8 mouse cellular contexts compared by ENCODE assay signal in the genomic region with DNA sequence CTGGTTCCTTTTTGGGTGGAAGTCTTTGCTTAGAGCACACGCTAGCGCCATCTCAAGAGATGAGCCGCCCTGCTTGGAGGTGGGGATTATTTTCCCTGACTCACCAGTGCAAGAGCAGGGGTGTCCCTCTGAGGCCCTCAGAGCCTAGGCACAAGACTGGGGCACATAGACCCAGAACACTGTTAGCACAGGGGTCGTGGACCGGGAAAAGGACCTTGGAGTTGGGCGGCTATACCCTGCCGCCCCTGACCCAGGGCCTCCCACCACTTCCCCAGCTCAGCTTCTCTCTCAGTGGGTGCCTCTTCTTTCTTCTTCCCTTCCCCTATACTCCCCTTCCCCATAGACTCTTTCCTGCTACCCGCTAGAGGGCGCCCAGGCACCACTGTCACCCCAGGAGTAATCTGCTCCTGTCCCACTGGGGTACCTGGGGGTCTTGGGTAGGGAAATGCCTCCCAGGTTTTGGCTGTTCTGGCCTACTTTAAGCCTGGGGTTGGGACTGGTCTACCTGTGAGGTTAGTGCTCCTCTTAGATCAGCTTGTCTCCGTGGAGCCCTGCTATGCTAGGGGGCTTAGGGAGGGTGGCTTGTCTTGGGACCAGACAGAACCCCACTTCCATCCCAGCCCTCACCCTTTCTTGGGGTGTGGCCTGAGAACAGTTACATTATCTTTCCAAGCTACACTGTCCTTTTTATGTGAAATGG. TPM values are rescaled to one million over a fixed set of nuclear protein-coding genes. Genes with fewer than 3 reads are reported as not detected.
DNase-seq lines count a peak whose midpoint lies in the region; ATAC-seq and TF ChIP-seq lines count a peak whose summit lies in the region.

No protein-coding gene starts in this region.

- no peak overlapping the region for H3K4me2 ChIP-seq in intestine, postnatal 0 days (replicated peaks; ENCODE audit: low read depth)
- H3K4me2 ChIP-seq in midbrain, embryonic 11.5 days: peak overlapping the region; percentile 38

- peak; percentile 67 to 69 for DNase-seq in layer of hippocampus, adult 2 months (ENCODE audit: low spot score in 2 of 2)
- no peak for DNase-seq in layer of hippocampus, adult 11-12 months (ENCODE audit: low spot score)
- DNase-seq in NIH3T3 (ENCODE audit: low read depth): peak; percentile 14
- DNase-seq in embryonic facial prominence, embryonic 10.5 days (ENCODE audit: low spot score): peak; percentile 64
- peak; percentile 92 for DNase-seq in midbrain, embryonic 11.5 days (ENCODE audit: low spot score, missing footprints)
- DNase-seq in thymus, postnatal 4 days: peak; percentile 55
- DNase-seq in urinary bladder, postnatal 36 days (ENCODE audit: low spot score in 2 of 2): no peak

- ATAC-seq in intestine, postnatal 0 days: no peak
- ATAC-seq in midbrain, embryonic 11.5 days (ENCODE audit: low FRiP score): peak; percentile 72

- no peak overlapping the region for H3K9ac ChIP-seq in intestine, postnatal 0 days (ENCODE audit: low read depth, low read length)
- peak overlapping the region; percentile 17 for H3K9ac ChIP-seq in midbrain, embryonic 11.5 days (ENCODE audit: low read length)

- H3K36me3 ChIP-seq in embryonic facial prominence, embryonic 10.5 days (replicated peaks): no peaks in the 10 kb centered on the region
- H3K36me3 ChIP-seq in intestine, postnatal 0 days (ENCODE audit: control insufficient read depth, insufficient read depth): no peaks in the 10 kb centered on the region
- H3K36me3 ChIP-seq in midbrain, embryonic 11.5 days (ENCODE audit: control insufficient read depth, insufficient read depth, low read length): no peaks in the 10 kb centered on the region

- peak overlapping the region; percentile 20; the same call in 1 of the 2 replicates for H3K4me3 ChIP-seq in layer of hippocampus, adult 2 months
- H3K4me3 ChIP-seq in embryonic facial prominence, embryonic 10.5 days: peak overlapping the region; percentile 33; the same call in 1 of the 2 replicates
- H3K4me3 ChIP-seq in intestine, postnatal 0 days (ENCODE audit: low read depth, low read length): no peak overlapping the region
- H3K4me3 ChIP-seq in midbrain, embryonic 11.5 days (ENCODE audit: low read depth, low read length): no peak overlapping the region

- WGBS in embryonic facial prominence, embryonic 10.5 days: 3% methylated on average over 10 of the region's 10 CpGs
- WGBS in intestine, postnatal 0 days: 8% methylated on average over 10 of the region's 10 CpGs
- WGBS in midbrain, embryonic 11.5 days: 7% methylated on average over 10 of the region's 10 CpGs

- peak overlapping the region; percentile 81 for H3K27ac ChIP-seq in layer of hippocampus, adult 2 months
- no peak overlapping the region for H3K27ac ChIP-seq in embryonic facial prominence, embryonic 10.5 days (replicated peaks)
- no peak overlapping the region for H3K27ac ChIP-seq in intestine, postnatal 0 days (ENCODE audit: low read depth, low read length)
- peak overlapping the region; percentile 42 for H3K27ac ChIP-seq in midbrain, embryonic 11.5 days (ENCODE audit: low read depth, low read length)

- peaks cover 23% of the 10 kb centered on the region for H3K4me1 ChIP-seq in embryonic facial prominence, embryonic 10.5 days
- no peaks in the 10 kb centered on the region for H3K4me1 ChIP-seq in intestine, postnatal 0 days (replicated peaks; ENCODE audit: control insufficient read depth, insufficient read depth, low read length)
- H3K4me1 ChIP-seq in midbrain, embryonic 11.5 days (ENCODE audit: control insufficient read depth, insufficient read depth, low read length): peaks cover 19% of the 10 kb centered on the region

- peaks cover 42% of the 10 kb centered on the region for H3K27me3 ChIP-seq in embryonic facial prominence, embryonic 10.5 days (replicated peaks; ENCODE audit: low read depth, poor library complexity, severe bottlenecking)
- H3K27me3 ChIP-seq in intestine, postnatal 0 days (replicated peaks; ENCODE audit: control insufficient read depth, insufficient read depth, low read length): peaks cover 22% of the 10 kb centered on the region; the same call in 1 of the 2 replicates
- H3K27me3 ChIP-seq in midbrain, embryonic 11.5 days (ENCODE audit: control insufficient read depth, insufficient read depth, low read length): no peaks in the 10 kb centered on the region

- TF ChIP-seq CTCF in layer of hippocampus, adult 2 months (conservative IDR thresholded peaks at IDR 0.05): peak; percentile 89
- peak; percentile 77 for TF ChIP-seq CTCF in intestine, postnatal 0 days (IDR thresholded peaks at IDR 0.05; ENCODE audit: low read depth)

- no peaks in the 10 kb centered on the region for H3K9me3 ChIP-seq in embryonic facial prominence, embryonic 10.5 days
- no peaks in the 10 kb centered on the region for H3K9me3 ChIP-seq in intestine, postnatal 0 days (ENCODE audit: control insufficient read depth)
- no peaks in the 10 kb centered on the region for H3K9me3 ChIP-seq in midbrain, embryonic 11.5 days (ENCODE audit: control insufficient read depth, low read length)

RNA-seq across cellular contexts. Expression of a gene that starts 51.2 kb away (rescaled TPM):
- total RNA-seq in layer of hippocampus, adult 2 months (2021): 100 to 1,000 TPM; 378 to 385 TPM
- polyA plus RNA-seq in embryonic facial prominence, embryonic 10.5 days (2016; fragmentation: Nextera tagmentation; extraction: Ambion mirVana): 1.1 and 1.2 TPM in 2 replicates
- 10.9 and 12.2 TPM in 2 replicates for polyA plus RNA-seq in intestine, postnatal 0 days (2015; fragmentation: Nextera tagmentation; extraction: Ambion mirVana)
- polyA plus RNA-seq in midbrain, embryonic 11.5 days (2014; fragmentation: Nextera tagmentation; extraction: Ambion mirVana): 6.0 and 6.1 TPM in 2 replicates

Comparison
In these comparisons a context has a peak if more than half of its experiments do, and no peak if none do; other contexts are left out.
1. DNase-seq: peak in layer of hippocampus, adult 2 months (2 of 2), NIH3T3 (single experiment), embryonic facial prominence, embryonic 10.5 days (single experiment), midbrain, embryonic 11.5 days (single experiment) and thymus, postnatal 4 days (single experiment); none in layer of hippocampus, adult 11-12 months (single experiment) and urinary bladder, postnatal 36 days (0 of 2).
2. H3K27ac ChIP-seq: peak in layer of hippocampus, adult 2 months (single experiment) and midbrain, embryonic 11.5 days (single experiment); none in embryonic facial prominence, embryonic 10.5 days (single experiment) and intestine, postnatal 0 days (single experiment).
3. H3K4me3 ChIP-seq: peak in layer of hippocampus, adult 2 months (single experiment) and embryonic facial prominence, embryonic 10.5 days (single experiment); none in intestine, postnatal 0 days (single experiment) and midbrain, embryonic 11.5 days (single experiment).